Mouse (Mus musculus) A20 (cell line): ENCODE measurements around the gene Rgs3.

ENCODE experiments used
- DNase-seq: peaks from one replicate; pipeline ENCODE4 v3.0.0-alpha.2; 2011; ENCODE audit warnings: low read depth, low spot score

Rgs3 gene

DNA sequence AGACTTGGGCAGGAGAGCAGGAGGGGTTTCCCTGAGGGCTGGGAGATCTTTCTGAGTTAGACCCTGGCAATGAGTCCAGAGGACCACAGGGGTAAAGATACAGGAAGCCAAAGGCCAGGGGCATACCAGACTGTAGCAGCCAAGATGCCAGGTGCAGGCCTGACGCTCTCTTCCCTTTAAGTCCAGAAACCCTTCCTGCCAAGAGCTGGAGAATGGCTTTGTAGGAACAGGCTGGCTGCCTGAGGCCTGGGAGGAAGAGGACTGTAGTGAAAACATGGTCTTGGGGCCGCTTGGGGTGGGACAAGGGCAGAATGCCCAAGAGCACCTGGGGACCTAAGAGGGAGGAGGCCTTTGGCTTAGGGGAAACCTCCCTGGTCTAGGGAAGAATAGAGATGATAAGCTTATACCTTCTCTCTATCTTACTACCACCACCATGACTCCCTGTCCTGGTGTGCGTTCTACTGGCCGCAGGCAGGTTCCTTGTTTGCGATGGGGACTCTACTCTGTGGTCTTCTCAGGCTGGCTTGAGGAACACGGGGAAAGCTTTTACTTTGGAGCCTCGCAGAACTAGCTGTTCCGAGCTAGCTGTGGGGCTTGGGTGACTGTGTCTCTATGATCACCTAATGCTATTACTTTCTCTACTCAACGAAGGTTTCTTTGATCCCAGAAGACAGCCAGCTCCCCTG lies 46.4 kb downstream of the Rgs3 start:
- DNase-seq = no peak

GRCm38 (mm10) chr4:62606542-62606882 lies 46.9 kb downstream of the Rgs3 start:
- DNase-seq = no peak

GRCm38 (mm10) chr4:62606905-62607304 lies 47.3 kb downstream of the Rgs3 start:
- no peak for DNase-seq

GRCm38 (mm10) chr4:62607345-62607744 lies 47.7 kb downstream of the Rgs3 start:
- DNase-seq = no peak

- no peak for DNase-seq
Observed at GRCm38 (mm10) chr4:62607805-62608204, 48.2 kb downstream of the Rgs3 start.

GRCm38 (mm10) chr4:62609333-62609732 lies 49.7 kb downstream of the Rgs3 start:
- no peak for DNase-seq

DNA sequence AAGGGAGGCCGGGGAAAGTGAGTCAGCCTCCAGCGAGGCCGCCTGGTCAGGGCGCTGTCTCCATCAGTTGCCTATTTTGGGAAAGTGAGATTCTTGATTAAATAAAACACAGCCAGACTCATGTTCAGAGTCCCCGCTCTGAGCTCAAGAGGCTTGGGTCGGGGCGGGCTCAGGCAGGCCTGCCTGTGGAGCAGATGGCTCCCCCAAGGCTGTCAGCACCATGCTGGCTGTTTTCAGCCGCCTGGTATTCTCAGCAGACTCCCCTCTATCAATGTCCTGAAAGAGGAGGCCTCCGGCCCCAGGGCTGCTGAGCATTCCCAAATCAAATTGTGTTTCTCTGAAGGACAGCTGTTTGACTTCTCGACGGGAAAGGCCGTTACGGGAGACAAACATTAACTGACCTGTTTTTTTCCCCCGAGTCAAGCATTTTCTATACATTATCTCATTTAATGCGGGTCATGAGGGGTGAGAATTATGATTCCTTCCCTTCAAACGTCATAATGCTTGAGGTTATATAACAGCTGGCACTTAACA lies 50.6 kb downstream of the Rgs3 start:
- DNase-seq = no peak

DNA sequence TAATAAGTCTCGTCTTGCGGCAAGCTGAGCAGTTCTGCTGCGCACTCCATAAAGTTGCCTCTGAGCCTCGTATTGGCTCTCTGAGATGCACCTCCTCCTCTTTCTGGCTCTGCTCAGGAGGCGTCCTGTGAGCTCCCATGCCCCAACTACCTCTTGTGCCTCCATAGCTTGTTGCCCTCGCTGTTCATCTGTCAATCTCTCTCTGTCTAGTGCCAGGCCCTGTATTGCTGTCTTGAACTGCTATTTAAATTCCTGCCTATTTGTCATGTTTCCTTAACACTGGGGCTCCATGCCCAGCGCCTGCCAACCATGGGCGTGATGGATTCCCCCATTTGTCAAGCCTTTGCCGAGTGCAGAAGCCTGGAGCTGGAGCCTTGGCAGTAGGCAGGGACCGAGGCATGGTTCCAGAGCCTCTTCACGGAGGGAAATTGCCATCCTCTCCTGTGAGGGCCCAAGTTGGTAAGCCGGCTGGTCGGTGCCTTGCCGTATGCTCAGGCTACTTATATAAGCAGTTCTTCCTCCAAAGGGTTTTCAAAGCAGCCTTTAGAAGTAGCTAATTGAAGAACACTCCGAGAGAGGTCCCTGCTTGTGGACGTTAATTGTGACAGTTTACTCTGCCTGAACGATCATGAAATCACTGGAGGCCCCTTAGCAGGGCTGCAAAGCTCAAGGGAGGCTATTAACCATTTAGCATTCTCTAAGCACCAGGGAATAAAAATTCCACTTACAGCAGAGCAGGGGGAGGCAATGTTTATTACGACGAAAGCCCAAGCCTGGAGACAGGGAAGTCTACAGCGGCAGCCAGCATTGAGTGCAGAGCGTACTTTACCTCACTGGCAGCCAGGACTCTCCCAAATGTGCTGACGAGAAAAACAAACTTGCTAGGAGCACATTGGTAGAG lies 53.2 kb downstream of the Rgs3 start:
- no peak for DNase-seq

DNA sequence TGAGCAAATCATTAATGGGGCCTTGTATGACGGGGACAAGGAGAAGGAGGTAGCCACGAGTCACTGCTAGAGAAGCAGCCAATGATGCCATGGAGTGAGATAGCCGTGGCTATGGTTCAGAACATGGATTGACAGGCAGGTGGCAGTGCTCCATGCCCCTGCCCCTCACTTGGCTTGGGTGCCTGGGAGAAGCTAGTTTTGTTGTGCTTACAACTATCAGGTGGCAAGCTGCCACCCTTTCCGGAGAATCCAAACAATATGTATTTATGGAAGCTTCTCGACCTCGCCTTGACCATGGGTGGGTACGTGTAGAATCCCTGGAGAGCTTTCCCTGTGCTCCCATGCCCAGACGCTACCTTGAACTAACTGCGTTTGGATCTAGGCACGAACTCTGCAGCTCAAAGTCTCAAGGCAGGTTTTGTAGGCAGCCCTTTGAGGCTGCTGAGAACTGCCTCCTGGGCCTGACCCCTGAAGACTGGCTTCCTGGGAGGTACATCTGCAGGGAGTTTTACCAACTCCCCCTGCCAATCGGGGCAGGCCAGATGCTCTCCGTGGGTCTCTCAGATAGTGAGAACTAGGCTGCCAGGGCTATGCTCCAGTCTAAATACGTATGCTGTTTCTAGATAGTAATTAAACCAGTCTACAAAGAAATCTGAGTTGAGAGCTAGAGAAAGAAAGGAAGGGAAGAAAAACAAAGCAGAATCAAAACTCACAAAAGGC lies 54.2 kb downstream of the Rgs3 start:
- no peak for DNase-seq

GRCm38 (mm10) chr4:62617856-62618440 lies 58.3 kb downstream of the Rgs3 start:
- DNase-seq = no peak

- no peak for DNase-seq
Observed at GRCm38 (mm10) chr4:62619232-62619964, 59.8 kb downstream of the Rgs3 start.

GRCm38 (mm10) chr4:62619965-62620244 lies 60.3 kb downstream of the Rgs3 start:
- DNase-seq = no peak

DNA sequence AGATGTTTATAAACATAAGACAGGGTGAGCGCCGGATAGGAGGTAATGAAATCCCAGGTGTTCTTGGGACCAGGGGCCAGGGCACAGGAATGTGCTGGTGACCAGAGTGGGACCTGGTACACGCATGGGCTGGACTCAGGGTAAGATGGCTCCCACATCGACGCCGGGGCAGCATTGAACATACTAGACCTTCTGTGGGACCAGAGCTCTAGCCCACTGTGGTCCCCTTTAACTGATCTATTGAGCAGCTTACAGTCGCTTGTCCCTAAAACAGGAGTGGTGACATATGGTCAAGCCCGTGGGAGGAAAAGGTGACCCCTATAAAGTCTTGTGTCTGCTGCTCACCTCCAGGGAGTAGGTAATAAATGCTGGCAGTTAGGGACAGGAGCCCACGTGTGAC lies 61.5 kb downstream of the Rgs3 start:
- no peak for DNase-seq

- DNase-seq = no peak
Observed at GRCm38 (mm10) chr4:62621880-62622675, 62.4 kb downstream of the Rgs3 start.

- DNase-seq = no peak
Observed at GRCm38 (mm10) chr4:62623251-62624015, 63.8 kb downstream of the Rgs3 start.

GRCm38 (mm10) chr4:62624679-62625450 lies 65.2 kb downstream of the Rgs3 start:
- DNase-seq = no peak

- no peak for DNase-seq
Observed at GRCm38 (mm10) chr4:62625451-62626061, 65.9 kb downstream of the Rgs3 start.

GRCm38 (mm10) chr4:62626228-62627026 lies 66.8 kb downstream of the Rgs3 start:
- DNase-seq = no peak
